Mouse (Mus musculus) bone marrow macrophage, adult 2 months (primary cell): ENCODE data around the gene Ric1. TPM values are rescaled to one million over a fixed set of nuclear protein-coding genes. Genes with fewer than 3 reads are reported as not detected.
A peak's percentile ranks its signal among the peaks of the same experiment; 100 is the strongest.
"Not testable (repeated sequence)": the region's sequence is repeated elsewhere in the genome, so short reads cannot be mapped to it uniquely, and the experiment has no call there.

Experiments
- H3K27ac ChIP-seq: 2 replicates; pipeline ENCODE4 v1.5.1; 2012; ENCODE audit warnings: low read depth, low read length; ENCODE audit not compliant: insufficient read depth
- H3K4me1 ChIP-seq: 2 replicates; pipeline ENCODE4 v1.6.1; 2012; ENCODE audit warnings: low read length; ENCODE audit not compliant: control insufficient read depth, insufficient read depth
- H3K4me3 ChIP-seq: 2 replicates; pipeline ENCODE4 v1.5.1; 2012; ENCODE audit warnings: mild to moderate bottlenecking, low read length, moderate library complexity; ENCODE audit not compliant: insufficient read depth
- CTCF ChIP-seq: IDR thresholded peaks from 2 replicates; pipeline ENCODE4 v1.5.1; 2012; ENCODE audit warnings: low read depth, mild to moderate bottlenecking, low read length, moderate library complexity
- POLR2A ChIP-seq: IDR thresholded peaks from 2 replicates; pipeline ENCODE4 v1.6.1; 2012; ENCODE audit warnings: mild to moderate bottlenecking, low read depth, low read length, borderline replicate concordance
- polyA plus RNA-seq: library from polyadenylated mRNA; stranded (reverse); fragments of >200 nt; gene quantifications from 2 replicates; pipeline ENCODE4 v1.2.4, GENCODE M21; 2012; ENCODE audit not compliant: missing spikeins, insufficient read depth, insufficient read length

Gene Ric1
- polyA plus RNA-seq, 1 experiment, result 23.1 TPM

GRCm38 (mm10) chr19:29523701-29524100 lies 1.6 kb downstream of the Ric1 start:
- H3K4me3 ChIP-seq, result peak overlapping the region; percentile 76
- no peak for TF ChIP-seq CTCF
- no peak for TF ChIP-seq POLR2A
- peaks cover 15% of the 10 kb centered on the region for H3K4me1 ChIP-seq
- no peak overlapping the region for H3K27ac ChIP-seq

- no peak for TF ChIP-seq CTCF
- no peak for TF ChIP-seq POLR2A
- H3K4me3 ChIP-seq, result no peak overlapping the region
- H3K27ac ChIP-seq, result no peak overlapping the region
- peaks cover 15% of the 10 kb centered on the region for H3K4me1 ChIP-seq
Measured at GRCm38 (mm10) chr19:29524614-29525013, 2.5 kb downstream of the Ric1 start.

- H3K4me1 ChIP-seq, result peaks cover 12% of the 10 kb centered on the region
- H3K27ac ChIP-seq, H3K4me3 ChIP-seq: not testable (repeated sequence)
Measured at GRCm38 (mm10) chr19:29525588-29525987, 3.5 kb downstream of the Ric1 start.

- no peak overlapping the region for H3K27ac ChIP-seq
- peaks cover 6% of the 10 kb centered on the region for H3K4me1 ChIP-seq
- TF ChIP-seq POLR2A, result no peak
- TF ChIP-seq CTCF, result no peak
- H3K4me3 ChIP-seq, result no peak overlapping the region
Measured at GRCm38 (mm10) chr19:29526837-29527236, 4.8 kb downstream of the Ric1 start.

GRCm38 (mm10) chr19:29527299-29527698 lies 5.2 kb downstream of the Ric1 start:
- TF ChIP-seq CTCF, result no peak
- H3K27ac ChIP-seq, result no peak overlapping the region
- H3K4me1 ChIP-seq, result peaks cover 6% of the 10 kb centered on the region
- H3K4me3 ChIP-seq, result no peak overlapping the region

- TF ChIP-seq POLR2A (no peak), CTCF (no peak)
- H3K4me1 ChIP-seq, result peaks cover 6% of the 10 kb centered on the region
- no peak overlapping the region for H3K27ac ChIP-seq
- H3K4me3 ChIP-seq, result no peak overlapping the region
Measured at GRCm38 (mm10) chr19:29528568-29528967, 6.5 kb downstream of the Ric1 start.

- Histone ChIP-seq H3K27ac (no peak overlapping the region), H3K4me3 (no peak overlapping the region), H3K4me1 (no peaks in the 10 kb centered on the region)
- TF ChIP-seq POLR2A (no peak), CTCF (no peak)
Measured at GRCm38 (mm10) chr19:29534030-29534429, 11.9 kb downstream of the Ric1 start.

- H3K4me3 ChIP-seq, result no peak overlapping the region
- no peak for TF ChIP-seq POLR2A
- TF ChIP-seq CTCF, result no peak
Measured at GRCm38 (mm10) chr19:29542256-29542970, 20.3 kb downstream of the Ric1 start.

GRCm38 (mm10) chr19:29544026-29544425 lies 21.9 kb downstream of the Ric1 start:
- Histone ChIP-seq H3K4me3 (no peak overlapping the region), H3K27ac (no peak overlapping the region), H3K4me1 (peaks cover 5% of the 10 kb centered on the region; the same call in 1 of the 2 replicates)
- TF ChIP-seq POLR2A (no peak), CTCF (no peak)

More at GRCm38 (mm10) chr19:29542256-29542970, 20.3 kb downstream of the Ric1 start:
- Histone ChIP-seq H3K27ac (no peak overlapping the region), H3K4me1 (peaks cover 5% of the 10 kb centered on the region; the same call in 1 of the 2 replicates)

GRCm38 (mm10) chr19:29550618-29551017 lies 28.5 kb downstream of the Ric1 start:
- TF ChIP-seq CTCF, result no peak
- TF ChIP-seq POLR2A, result no peak
- Histone ChIP-seq H3K27ac (no peak overlapping the region), H3K4me1 (no peaks in the 10 kb centered on the region), H3K4me3 (no peak overlapping the region)

- no peak overlapping the region for H3K27ac ChIP-seq
- H3K4me1 ChIP-seq, result no peaks in the 10 kb centered on the region
- H3K4me3 ChIP-seq, result no peak overlapping the region
- TF ChIP-seq POLR2A, result no peak
- TF ChIP-seq CTCF, result no peak
Measured at GRCm38 (mm10) chr19:29551128-29551527, 29.0 kb downstream of the Ric1 start.

- H3K27ac ChIP-seq, H3K4me3 ChIP-seq, H3K4me1 ChIP-seq: not testable (repeated sequence)
Measured at GRCm38 (mm10) chr19:29551980-29552379, 29.9 kb downstream of the Ric1 start.

GRCm38 (mm10) chr19:29557171-29557845 lies 35.2 kb downstream of the Ric1 start:
- not testable (repeated sequence) for H3K27ac ChIP-seq, H3K4me1 ChIP-seq, H3K4me3 ChIP-seq
